Mouse (Mus musculus) MEL (cell line): ENCODE measurements at regions not wholly inside any gene's neighbourhood (a gene's known extent, or its start where the extent isn't known, plus 50 kb on each side); places are given as distances from the start of the nearest gene placed in this dataset.
A peak's percentile ranks its signal among the peaks of the same experiment; 100 is the strongest.

Experiments
- DNase-seq: peaks from one replicate; pipeline ENCODE4 v3.0.0; 2011; ENCODE audit warnings: low read depth, low spot score
- H3K27ac ChIP-seq: 2 replicates; pipeline ENCODE4 v1.5.1; 2012; ENCODE audit warnings: low read depth, mild to moderate bottlenecking, control low read depth, low read length, moderate library complexity; ENCODE audit not compliant: control insufficient read depth
- H3K27me3 ChIP-seq, 2 experiments: fragments of 150-350 bp in 1 of 2; sonication (generic) in 1 of 2; 2 replicates each; pipeline ENCODE4 v1.6.1; 2012; ENCODE audit warnings: low read length in 2 of 2, mild to moderate bottlenecking in 2 of 2, improper control_type of control experiment in 1 of 2, moderate library complexity in 1 of 2; ENCODE audit not compliant: insufficient read depth in 2 of 2, control insufficient read depth in 1 of 2
- H3K36me3 ChIP-seq, 2 experiments: 2 replicates each; pipeline ENCODE4 v1.6.1; 2012 to 2014; ENCODE audit warnings: low read length in 2 of 2, improper control_type of control experiment in 1 of 2, inconsistent platforms in 1 of 2, mild to moderate bottlenecking in 1 of 2; ENCODE audit not compliant: insufficient read depth in 2 of 2, control insufficient read depth in 1 of 2
- H3K4me1 ChIP-seq, 2 experiments: fragments of 150-350 bp in 1 of 2; sonication (generic) in 1 of 2; 2 replicates each; pipeline ENCODE4 v1.6.1; 2012; ENCODE audit warnings: low read length in 2 of 2, improper control_type of control experiment in 1 of 2, mild to moderate bottlenecking in 1 of 2; ENCODE audit not compliant: insufficient read depth in 2 of 2, control insufficient read depth in 1 of 2
- H3K4me3 ChIP-seq, 2 experiments: fragments of 150-350 bp in 1 of 2; sonication (generic) in 1 of 2; 2 replicates each; pipeline ENCODE4 v1.5.1; 2012; ENCODE audit warnings: low read depth in 2 of 2, low read length in 2 of 2, mild to moderate bottlenecking in 2 of 2, moderate library complexity in 2 of 2, control low read depth in 1 of 2, improper control_type of control experiment in 1 of 2; ENCODE audit not compliant: control insufficient read depth in 1 of 2, insufficient read depth in 1 of 2
- H3K79me2 ChIP-seq: 2 replicates; pipeline ENCODE4 v1.6.1; 2012; ENCODE audit warnings: mild to moderate bottlenecking, low read length, moderate library complexity; ENCODE audit not compliant: control insufficient read depth, poor library complexity, insufficient read depth
- H3K9ac ChIP-seq: 2 replicates; pipeline ENCODE4 v1.6.1; 2012; ENCODE audit warnings: low read depth, mild to moderate bottlenecking, control low read depth, low read length, moderate library complexity; ENCODE audit not compliant: control insufficient read depth, poor library complexity, severe bottlenecking
- H3K9me3 ChIP-seq: fragments of 150-350 bp; sonication (generic); replicated peaks from 2 replicates; pipeline ENCODE4 v1.6.1; 2012; ENCODE audit warnings: mild to moderate bottlenecking, low read length, improper control_type of control experiment, moderate library complexity; ENCODE audit not compliant: insufficient read depth
- CTCF ChIP-seq, 3 experiments: IDR thresholded peaks in 2 of 3; conservative IDR thresholded peaks in 1 of 3; 2 replicates each; pipeline ENCODE4 v1.5.1; 2011 to 2012; ENCODE audit warnings: low read length in 3 of 3, low read depth in 2 of 3, mild to moderate bottlenecking in 2 of 3, improper control_type of control experiment in 1 of 3, inconsistent platforms in 1 of 3, mixed read lengths in 1 of 3, moderate library complexity in 1 of 3; ENCODE audit not compliant: control insufficient read depth in 1 of 3, insufficient read depth in 1 of 3, poor library complexity in 1 of 3, severe bottlenecking in 1 of 3
- ELF1 ChIP-seq: IDR thresholded peaks from 2 replicates; pipeline ENCODE4 v1.6.1; 2014; ENCODE audit warnings: low read depth, mild to moderate bottlenecking, inconsistent platforms, low read length, improper control_type of control experiment, moderate library complexity
- EP300 ChIP-seq, 2 experiments: IDR thresholded peaks; 2 replicates each; pipeline ENCODE4 v1.6.1; 2011; ENCODE audit warnings: improper control_type of control experiment in 2 of 2, low read length in 2 of 2, low read depth in 1 of 2, mild to moderate bottlenecking in 1 of 2
- ETS1 ChIP-seq: IDR thresholded peaks from 2 replicates; pipeline ENCODE4 v1.6.1; 2012; ENCODE audit warnings: low read depth, mild to moderate bottlenecking, inconsistent platforms, low read length, improper control_type of control experiment, moderate library complexity
- GATA1 ChIP-seq: IDR thresholded peaks from 2 replicates; pipeline ENCODE4 v1.6.1; 2011; ENCODE audit warnings: low read depth, low read length, improper control_type of control experiment
- HCFC1 ChIP-seq: IDR thresholded peaks from 2 replicates; pipeline ENCODE4 v1.6.1; 2012; ENCODE audit warnings: low read depth, mild to moderate bottlenecking, inconsistent platforms, low read length, improper control_type of control experiment, moderate library complexity
- KAT2A ChIP-seq: conservative IDR thresholded peaks from 2 replicates; pipeline ENCODE4 v1.6.1; 2012; ENCODE audit warnings: low read depth, low read length, improper control_type of control experiment, inconsistent platforms
- MYB ChIP-seq: IDR thresholded peaks from 2 replicates; pipeline ENCODE4 v1.6.1; 2011; ENCODE audit warnings: mild to moderate bottlenecking, low read depth, low read length, improper control_type of control experiment
- RAD21 ChIP-seq: IDR thresholded peaks from 2 replicates; pipeline ENCODE4 v1.6.1; 2011; ENCODE audit warnings: mild to moderate bottlenecking, low read depth, low read length, improper control_type of control experiment
- SMC3 ChIP-seq: IDR thresholded peaks from 2 replicates; pipeline ENCODE4 v1.6.1; 2011; ENCODE audit warnings: low read depth, low read length, improper control_type of control experiment
- ZC3H11A ChIP-seq: IDR thresholded peaks from 2 replicates; pipeline ENCODE4 v1.6.1; 2012; ENCODE audit warnings: low read depth, mild to moderate bottlenecking, inconsistent platforms, low read length, improper control_type of control experiment
- ZNF384 ChIP-seq: IDR thresholded peaks from 2 replicates; pipeline ENCODE4 v1.6.1; 2012; ENCODE audit warnings: low read depth, mild to moderate bottlenecking, inconsistent platforms, low read length, improper control_type of control experiment

- H3K27ac ChIP-seq, result no peak overlapping the region
- no peak for TF ChIP-seq CTCF (IDR thresholded peaks at IDR 0.05 in 2 of 3, conservative IDR thresholded peaks at IDR 0.05 in 1 of 3; ENCODE audit: control insufficient read depth in 1 of 3, insufficient read depth in 1 of 3, low read depth in 2 of 3, low read length in 3 of 3, poor library complexity in 1 of 3, severe bottlenecking in 1 of 3)
- TF ChIP-seq, all 39 proteins: peak for 0
- H3K9ac ChIP-seq, result no peak overlapping the region
- no peaks in the 10 kb centered on the region for H3K27me3 ChIP-seq
- H3K79me2 ChIP-seq, result no peaks in the 10 kb centered on the region
- H3K9me3 ChIP-seq, result no peaks in the 10 kb centered on the region
- DNase-seq, result no peak
- H3K36me3 ChIP-seq, result no peaks in the 10 kb centered on the region
- H3K4me3 ChIP-seq, result no peak overlapping the region
- no peaks in the 10 kb centered on the region for H3K4me1 ChIP-seq
These were observed 564.0 kb upstream of the Arpp21 start for GRCm38 (mm10) chr9:112799583-112800220.

- Histone ChIP-seq H3K27me3 (no peaks in the 10 kb centered on the region), H3K9ac (no peak overlapping the region), H3K4me3 (no peak overlapping the region), H3K9me3 (no peaks in the 10 kb centered on the region), H3K27ac (no peak overlapping the region), H3K4me1 (no peaks in the 10 kb centered on the region), H3K79me2 (no peaks in the 10 kb centered on the region), H3K36me3 (no peaks in the 10 kb centered on the region)
- DNase-seq, result peak; percentile 8
- TF ChIP-seq EP300 (IDR thresholded peaks at IDR 0.05; ENCODE audit: low read depth in 1 of 2, low read length in 2 of 2) (no peak), CTCF (IDR thresholded peaks at IDR 0.05 in 2 of 3, conservative IDR thresholded peaks at IDR 0.05 in 1 of 3; ENCODE audit: control insufficient read depth in 1 of 3, insufficient read depth in 1 of 3, low read depth in 2 of 3, low read length in 3 of 3, poor library complexity in 1 of 3, severe bottlenecking in 1 of 3) (peak in 2 of 3 experiments; percentile 13 to 22; a peak in 2 of 6 replicates), SMC3 (peak; percentile 38; the same call in 1 of the 2 replicates), RAD21 (peak; percentile 29)
These were observed 557.8 kb upstream of the Arpp21 start for GRCm38 (mm10) chr9:112793537-112793936.

GRCm38 (mm10) chr9:112771981-112772380 is 536.2 kb upstream of the Arpp21 start:
- Histone ChIP-seq H3K9me3 (no peaks in the 10 kb centered on the region), H3K27me3 (no peaks in the 10 kb centered on the region)
- no peak for TF ChIP-seq ZNF384
- no peak for TF ChIP-seq ZC3H11A
- no peak for TF ChIP-seq GATA1
- no peak for TF ChIP-seq ELF1
- TF ChIP-seq KAT2A, result no peak
- TF ChIP-seq MYB, result no peak
- no peak for TF ChIP-seq RAD21
- TF ChIP-seq HCFC1, result no peak
- TF ChIP-seq ETS1, result no peak
- TF ChIP-seq, all 39 proteins: peak for 0

More at GRCm38 (mm10) chr9:112771981-112772380, 536.2 kb upstream of the Arpp21 start:
- Histone ChIP-seq H3K79me2 (no peaks in the 10 kb centered on the region), H3K4me1 (no peaks in the 10 kb centered on the region), H3K4me3 (no peak overlapping the region), H3K9ac (no peak overlapping the region), H3K36me3 (no peaks in the 10 kb centered on the region), H3K27ac (no peak overlapping the region)
- no peak for DNase-seq
